Mouse (Mus musculus) CH12.LX (cell line): ENCODE data around the gene Ogg1.
"Not testable (repeated sequence)": the region's sequence is repeated elsewhere in the genome, so short reads cannot be mapped to it uniquely, and the experiment has no call there.

Source experiments
- CTCF ChIP-seq, 2 experiments: IDR thresholded peaks in 1 of 2; conservative IDR thresholded peaks in 1 of 2; 2 replicates each; pipeline ENCODE4 v1.5.1; 2011 to 2012; ENCODE audit warnings: low read depth in 2 of 2, low read length in 2 of 2, improper control_type of control experiment in 1 of 2, inconsistent platforms in 1 of 2, mild to moderate bottlenecking in 1 of 2, moderate library complexity in 1 of 2
- E2F4 ChIP-seq: IDR thresholded peaks from 2 replicates; pipeline ENCODE4 v1.6.1; 2011; ENCODE audit warnings: low read depth, low read length, improper control_type of control experiment; ENCODE audit not compliant: insufficient replicate concordance
- EP300 ChIP-seq: IDR thresholded peaks from 2 replicates; pipeline ENCODE4 v1.6.1; 2011; ENCODE audit warnings: low read length, improper control_type of control experiment
- ETS1 ChIP-seq: conservative IDR thresholded peaks from 2 replicates; pipeline ENCODE4 v1.6.1; 2012; ENCODE audit warnings: low read depth, mild to moderate bottlenecking, inconsistent platforms, low read length, improper control_type of control experiment, moderate library complexity
- MAZ ChIP-seq: IDR thresholded peaks from 2 replicates; pipeline ENCODE4 v1.6.1; 2012; ENCODE audit warnings: low read depth, mild to moderate bottlenecking, inconsistent platforms, low read length, improper control_type of control experiment, moderate library complexity
- MEF2A ChIP-seq: IDR thresholded peaks from 2 replicates; pipeline ENCODE4 v1.6.1; 2014; ENCODE audit warnings: low read depth, mild to moderate bottlenecking, inconsistent platforms, low read length, improper control_type of control experiment, borderline replicate concordance
- POLR2A ChIP-seq: IDR thresholded peaks from 2 replicates; pipeline ENCODE4 v1.6.1; 2011; ENCODE audit warnings: low read depth, mild to moderate bottlenecking, improper control_type of control experiment, low read length
- POLR2AphosphoS2 ChIP-seq: IDR thresholded peaks from 2 replicates; pipeline ENCODE4 v1.6.1; 2011; ENCODE audit warnings: low read depth, low read length, improper control_type of control experiment
- SMC3 ChIP-seq: IDR thresholded peaks from 2 replicates; pipeline ENCODE4 v1.6.1; 2011; ENCODE audit warnings: low read depth, low read length, improper control_type of control experiment
- USF1 ChIP-seq: IDR thresholded peaks from 2 replicates; pipeline ENCODE4 v1.6.1; 2014; ENCODE audit warnings: low read depth, mild to moderate bottlenecking, inconsistent platforms, low read length, improper control_type of control experiment

- TF ChIP-seq ETS1; MEF2A; EP300; POLR2AphosphoS2; SMC3; POLR2A; CTCF (conservative IDR thresholded peaks at IDR 0.05 in 1 of 2, IDR thresholded peaks at IDR 0.05 in 1 of 2; ENCODE audit: low read depth in 2 of 2, low read length in 2 of 2); USF1; MAZ; E2F4: not testable (repeated sequence)
Observed at GRCm38 (mm10) chr6:113332734-113333133, 6.0 kb downstream of the Ogg1 start.
